In genomic region chr9:35163011-35163690, GRCm38 (mm10) we compare ENCODE assay signal across 8 mouse cellular contexts. TPM values are rescaled to one million over a fixed set of nuclear protein-coding genes. Genes with fewer than 3 reads are reported as not detected.
DNase-seq lines count a peak whose midpoint lies in the region; ATAC-seq and TF ChIP-seq lines count a peak whose summit lies in the region.

No protein-coding gene starts in this region.

- peak overlapping the region; percentile 34 for H3K4me3 ChIP-seq in brown adipose tissue, adult 24 weeks (ENCODE audit: insufficient read depth, low read depth, low read length)
- H3K4me3 ChIP-seq in intestine, postnatal 0 days (ENCODE audit: low read depth, low read length), result no peak overlapping the region
- H3K4me3 ChIP-seq in limb, embryonic 10.5 days, result no peak overlapping the region
- no peak overlapping the region for H3K4me3 ChIP-seq in forebrain, embryonic 13.5 days

- 84% methylated on average over 11 of the region's 11 CpGs for WGBS in intestine, postnatal 0 days
- WGBS in limb, embryonic 10.5 days, result 91% methylated on average over 11 of the region's 11 CpGs
- WGBS in forebrain, embryonic 13.5 days, result 93% methylated on average over 11 of the region's 11 CpGs

- H3K36me3 ChIP-seq in intestine, postnatal 0 days (ENCODE audit: control insufficient read depth, insufficient read depth), result no peaks in the 10 kb centered on the region
- H3K36me3 ChIP-seq in limb, embryonic 10.5 days, result peaks cover 10% of the 10 kb centered on the region
- 0 out of 2 replicates have a peak, but pooled peaks cover 3% of the 10 kb centered on the region for H3K36me3 ChIP-seq in forebrain, embryonic 13.5 days (ENCODE audit: poor library complexity, severe bottlenecking)

- peak; percentile 37 for DNase-seq in kidney, adult 11 months
- no peak for DNase-seq in kidney, postnatal 4 days
- DNase-seq in heart, adult 9 months (ENCODE audit: low spot score in 2 of 2), result peak; percentile 74 to 87
- no peak for DNase-seq in limb, embryonic 10.5 days (ENCODE audit: low spot score)

- no peaks in the 10 kb centered on the region for H3K27me3 ChIP-seq in intestine, postnatal 0 days (replicated peaks; ENCODE audit: control insufficient read depth, insufficient read depth, low read length)
- no peaks in the 10 kb centered on the region for H3K27me3 ChIP-seq in limb, embryonic 10.5 days (ENCODE audit: low read depth, poor library complexity, severe bottlenecking)
- H3K27me3 ChIP-seq in forebrain, embryonic 13.5 days, result no peaks in the 10 kb centered on the region

- H3K27ac ChIP-seq in brown adipose tissue, adult 24 weeks (replicated peaks; ENCODE audit: low read depth, low read length), result peak overlapping the region; percentile 32; the same call in 1 of the 2 replicates
- H3K27ac ChIP-seq in intestine, postnatal 0 days (ENCODE audit: low read depth, low read length), result no peak overlapping the region
- no peak overlapping the region for H3K27ac ChIP-seq in limb, embryonic 10.5 days
- H3K27ac ChIP-seq in forebrain, embryonic 13.5 days, result no peak overlapping the region

- 0 out of 2 replicates have a peak, but pooled peaks cover 5% of the 10 kb centered on the region for H3K4me1 ChIP-seq in brown adipose tissue, adult 24 weeks (ENCODE audit: control insufficient read depth, insufficient read depth, insufficient read length, low read length)
- no peaks in the 10 kb centered on the region; the same call in 1 of the 2 replicates for H3K4me1 ChIP-seq in intestine, postnatal 0 days (replicated peaks; ENCODE audit: control insufficient read depth, insufficient read depth, low read length)
- no peaks in the 10 kb centered on the region for H3K4me1 ChIP-seq in limb, embryonic 10.5 days
- peaks cover 19% of the 10 kb centered on the region for H3K4me1 ChIP-seq in forebrain, embryonic 13.5 days

- TF ChIP-seq CTCF in intestine, postnatal 0 days (IDR thresholded peaks at IDR 0.05; ENCODE audit: low read depth), result no peak

- H3K9ac ChIP-seq in intestine, postnatal 0 days (ENCODE audit: low read depth, low read length), result no peak overlapping the region
- H3K9ac ChIP-seq in forebrain, embryonic 13.5 days, result no peak overlapping the region

- no peaks in the 10 kb centered on the region for H3K9me3 ChIP-seq in intestine, postnatal 0 days (ENCODE audit: control insufficient read depth)
- no peaks in the 10 kb centered on the region; the same call in 1 of the 2 replicates for H3K9me3 ChIP-seq in limb, embryonic 10.5 days (replicated peaks)
- no peaks in the 10 kb centered on the region for H3K9me3 ChIP-seq in forebrain, embryonic 13.5 days (replicated peaks)

- H3K4me2 ChIP-seq in intestine, postnatal 0 days (replicated peaks; ENCODE audit: low read depth), result no peak overlapping the region
- no peak overlapping the region for H3K4me2 ChIP-seq in forebrain, embryonic 13.5 days

- peak; percentile 69 for ATAC-seq in CD4-positive, CD25-positive, alpha-beta regulatory T cell, adult 4 months
- ATAC-seq in intestine, postnatal 0 days, result no peak
- ATAC-seq in forebrain, embryonic 13.5 days, result no peak

RNA-seq across cellular contexts. Expression of gene Dcps, which starts 12.7 kb away (rescaled TPM):
- 10 to 100 TPM; 70.6 to 90.4 TPM for polyA plus RNA-seq in CD4-positive, CD25-positive, alpha-beta regulatory T cell, adult 4 months (2017; shearing (Covaris generic))
- 12.6 and 17.4 TPM in 2 replicates for polyA plus RNA-seq in brown adipose tissue, adult 24 weeks (2012; ENCODE audit: insufficient read depth, insufficient read length, missing spikeins)
- polyA plus RNA-seq in intestine, postnatal 0 days (2015; fragmentation: Nextera tagmentation; extraction: Ambion mirVana), result 25.7 and 26.1 TPM in 2 replicates
- 86.0 and 92.3 TPM in 2 replicates for polyA plus RNA-seq in limb, embryonic 10.5 days (2016; fragmentation: Nextera tagmentation; extraction: Ambion mirVana)
- polyA plus RNA-seq in forebrain, embryonic 13.5 days (2015; fragmentation: Nextera tagmentation; extraction: Ambion mirVana), result 94.4 and 100 TPM in 2 replicates

RNA-seq across cellular contexts. Expression of gene Srpr, which starts 36.8 kb away (rescaled TPM):
- polyA plus RNA-seq in CD4-positive, CD25-positive, alpha-beta regulatory T cell, adult 4 months (2017; shearing (Covaris generic)), result 100 to 1,000 TPM in 1 of 2 experiments, 10 to 100 TPM in 1; 90.5 to 119 TPM
- 50.6 and 71.3 TPM in 2 replicates for polyA plus RNA-seq in brown adipose tissue, adult 24 weeks (2012; ENCODE audit: insufficient read depth, insufficient read length, missing spikeins)
- 118 and 130 TPM in 2 replicates for polyA plus RNA-seq in intestine, postnatal 0 days (2015; fragmentation: Nextera tagmentation; extraction: Ambion mirVana)
- polyA plus RNA-seq in limb, embryonic 10.5 days (2016; fragmentation: Nextera tagmentation; extraction: Ambion mirVana), result 93.7 and 100 TPM in 2 replicates
- 57.6 and 66.5 TPM in 2 replicates for polyA plus RNA-seq in forebrain, embryonic 13.5 days (2015; fragmentation: Nextera tagmentation; extraction: Ambion mirVana)

RNA-seq across cellular contexts. Expression of gene Tirap, which starts 36.9 kb away (rescaled TPM):
- polyA plus RNA-seq in CD4-positive, CD25-positive, alpha-beta regulatory T cell, adult 4 months (2017; shearing (Covaris generic)), result 1 to 10 TPM; 4.1 to 7.2 TPM
- polyA plus RNA-seq in brown adipose tissue, adult 24 weeks (2012; ENCODE audit: insufficient read depth, insufficient read length, missing spikeins), result 2.8 and 5.9 TPM in 2 replicates
- polyA plus RNA-seq in intestine, postnatal 0 days (2015; fragmentation: Nextera tagmentation; extraction: Ambion mirVana), result 9.7 and 10.0 TPM in 2 replicates
- polyA plus RNA-seq in limb, embryonic 10.5 days (2016; fragmentation: Nextera tagmentation; extraction: Ambion mirVana), result 20.0 and 22.1 TPM in 2 replicates
- 6.1 and 7.8 TPM in 2 replicates for polyA plus RNA-seq in forebrain, embryonic 13.5 days (2015; fragmentation: Nextera tagmentation; extraction: Ambion mirVana)

RNA-seq across cellular contexts. Expression of gene St3gal4, which starts 44.1 kb away (rescaled TPM):
- polyA plus RNA-seq in CD4-positive, CD25-positive, alpha-beta regulatory T cell, adult 4 months (2017; shearing (Covaris generic)), result 10 to 100 TPM; 16.8 to 22.5 TPM
- polyA plus RNA-seq in brown adipose tissue, adult 24 weeks (2012; ENCODE audit: insufficient read depth, insufficient read length, missing spikeins), result 14.2 and 15.2 TPM in 2 replicates
- polyA plus RNA-seq in intestine, postnatal 0 days (2015; fragmentation: Nextera tagmentation; extraction: Ambion mirVana), result 242 and 257 TPM in 2 replicates
- polyA plus RNA-seq in limb, embryonic 10.5 days (2016; fragmentation: Nextera tagmentation; extraction: Ambion mirVana), result 19.0 and 21.3 TPM in 2 replicates
- polyA plus RNA-seq in forebrain, embryonic 13.5 days (2015; fragmentation: Nextera tagmentation; extraction: Ambion mirVana), result 10.3 and 10.8 TPM in 2 replicates

RNA-seq across cellular contexts. Expression of gene Foxred1, which starts 47.7 kb away (rescaled TPM):
- 10 to 100 TPM; 26.3 to 55.3 TPM for polyA plus RNA-seq in CD4-positive, CD25-positive, alpha-beta regulatory T cell, adult 4 months (2017; shearing (Covaris generic))
- polyA plus RNA-seq in brown adipose tissue, adult 24 weeks (2012; ENCODE audit: insufficient read depth, insufficient read length, missing spikeins), result 95.2 and 117 TPM in 2 replicates
- 20.3 and 20.4 TPM in 2 replicates for polyA plus RNA-seq in intestine, postnatal 0 days (2015; fragmentation: Nextera tagmentation; extraction: Ambion mirVana)
- 56.7 and 57.1 TPM in 2 replicates for polyA plus RNA-seq in limb, embryonic 10.5 days (2016; fragmentation: Nextera tagmentation; extraction: Ambion mirVana)
- 42.1 and 46.9 TPM in 2 replicates for polyA plus RNA-seq in forebrain, embryonic 13.5 days (2015; fragmentation: Nextera tagmentation; extraction: Ambion mirVana)

Comparison
In these comparisons a context has a peak if more than half of its experiments do, and no peak if none do; other contexts are left out.
1. DNase-seq: peak in kidney, adult 11 months (single experiment) and heart, adult 9 months (2 of 2); none in kidney, postnatal 4 days (0 of 2) and limb, embryonic 10.5 days (single experiment).